Mouse (Mus musculus) activated CD4-positive, CD25-positive, alpha-beta regulatory T cell, adult 4 months (primary cell): Measurements from ENCODE around the gene Lpin1. TPM values are rescaled to one million over a fixed set of nuclear protein-coding genes. Genes with fewer than 3 reads are reported as not detected.

Experiments used
- ATAC-seq: one replicate; pipeline ENCODE4 v1.8.0; 2017
- polyA plus RNA-seq, 2 experiments: library from polyadenylated mRNA; unstranded; fragments of 100-300 nt; shearing (Covaris generic); gene quantifications; one replicate each; pipeline ENCODE4 v1.2.1; 2017

Gene Lpin1
- polyA plus RNA-seq, 2 experiments from 2014 or later: 10.9 to 12.0 TPM

DNA sequence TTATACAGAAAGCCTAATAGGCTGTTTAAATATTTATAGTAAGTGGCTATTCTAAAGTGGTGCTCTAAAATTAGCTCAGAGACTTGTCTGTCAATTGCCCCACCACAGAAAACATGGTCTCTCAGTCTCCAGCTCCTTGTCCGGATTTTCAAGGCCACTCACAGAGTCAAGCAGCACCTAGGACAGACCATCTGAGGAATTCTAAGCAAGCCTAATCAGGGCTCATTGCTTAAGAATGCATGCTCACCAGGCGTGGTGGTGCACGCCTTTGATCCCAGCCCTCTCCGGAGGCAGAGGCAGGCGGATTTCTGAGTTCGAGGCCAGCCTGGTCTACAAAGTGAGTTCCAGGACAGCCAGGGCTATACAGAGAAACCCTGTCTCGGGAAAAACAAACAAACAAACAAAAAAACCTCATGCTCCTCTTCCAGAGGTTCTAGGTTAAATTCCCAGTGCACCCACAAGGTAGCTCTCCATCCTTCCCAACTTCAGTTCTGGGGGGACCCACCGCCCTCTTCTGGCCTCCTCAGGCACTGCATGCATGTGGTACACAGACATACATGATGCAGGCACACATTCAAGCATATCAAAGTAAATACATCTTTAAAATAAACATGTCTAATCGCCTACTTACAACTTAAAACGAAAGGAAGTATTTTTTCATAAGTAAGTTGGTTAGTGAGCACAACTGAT, 40.2 kb downstream of the Lpin1 start:
- ATAC-seq: no peak

DNA sequence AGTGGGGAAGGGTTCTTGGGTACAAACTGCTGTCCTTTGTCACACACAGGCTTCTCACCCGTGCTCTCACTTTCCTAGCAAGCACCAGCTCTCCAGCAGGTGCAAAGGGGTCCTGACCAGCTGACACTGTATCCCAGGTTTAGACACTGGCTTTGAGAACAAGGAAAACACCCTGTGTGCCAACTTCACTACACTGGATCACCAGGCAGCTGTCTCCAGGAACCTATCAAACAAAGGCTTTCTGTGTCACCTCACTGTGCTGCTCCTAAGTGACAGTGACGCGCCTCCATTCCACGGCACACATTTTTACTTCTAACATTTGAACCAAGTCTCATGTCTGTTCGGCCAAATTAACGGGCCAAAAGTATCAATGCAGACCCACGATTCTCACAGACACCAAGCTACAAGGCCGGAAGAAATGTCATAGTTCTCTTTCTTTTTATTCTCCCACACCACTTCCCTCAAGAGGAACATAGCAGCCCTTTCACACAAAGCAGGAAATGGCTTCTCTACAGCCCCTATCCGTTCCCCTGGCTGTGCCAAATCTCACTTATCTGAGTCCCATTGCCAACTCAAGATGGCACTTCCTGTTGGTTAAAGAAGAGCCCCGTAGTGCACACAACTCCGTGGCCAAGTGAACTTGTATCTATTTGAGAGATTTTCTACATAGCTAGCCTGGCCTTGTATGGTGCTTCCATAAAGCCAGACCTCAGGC, 41.7 kb downstream of the Lpin1 start:
- ATAC-seq: peak; percentile 78

DNA sequence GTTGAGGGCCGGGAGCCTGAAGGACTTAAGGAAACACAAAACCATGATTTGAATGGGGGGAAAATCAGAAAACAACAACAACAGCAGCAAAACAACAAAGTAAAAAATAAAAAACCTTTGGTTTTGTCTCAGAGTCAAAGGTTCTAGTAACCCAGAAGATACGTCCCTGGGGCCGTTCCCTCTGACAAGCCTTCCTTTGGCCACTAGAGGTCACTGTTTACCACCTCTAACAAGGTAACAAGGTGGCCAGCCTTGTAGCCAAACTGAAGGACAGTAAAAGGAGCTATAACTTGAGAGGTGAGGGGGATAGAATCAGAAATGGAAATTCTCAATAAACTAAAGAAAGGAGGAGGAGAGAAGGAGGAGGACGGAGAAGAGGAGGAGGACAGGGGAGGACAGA, 42.3 kb downstream of the Lpin1 start:
- peak; percentile 73 for ATAC-seq

DNA sequence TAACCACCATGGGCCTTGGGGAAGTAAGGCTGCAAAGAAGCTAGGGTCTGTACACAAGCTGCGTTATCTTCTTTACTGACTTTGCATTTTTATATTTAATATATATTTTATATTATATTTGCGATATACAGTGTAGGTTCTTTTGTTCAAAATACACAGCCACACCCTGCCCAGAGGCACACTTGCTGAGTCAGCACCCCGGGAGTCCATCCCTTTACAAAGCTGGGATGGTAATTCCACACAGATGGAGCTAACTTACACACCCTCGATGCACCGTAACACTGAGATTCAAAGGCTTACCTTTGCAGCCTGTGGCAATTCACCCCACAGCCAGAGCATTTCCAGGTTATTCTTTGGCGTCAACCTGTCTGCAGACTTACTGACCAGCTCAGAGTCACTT, 42.7 kb downstream of the Lpin1 start:
- no peak for ATAC-seq

DNA sequence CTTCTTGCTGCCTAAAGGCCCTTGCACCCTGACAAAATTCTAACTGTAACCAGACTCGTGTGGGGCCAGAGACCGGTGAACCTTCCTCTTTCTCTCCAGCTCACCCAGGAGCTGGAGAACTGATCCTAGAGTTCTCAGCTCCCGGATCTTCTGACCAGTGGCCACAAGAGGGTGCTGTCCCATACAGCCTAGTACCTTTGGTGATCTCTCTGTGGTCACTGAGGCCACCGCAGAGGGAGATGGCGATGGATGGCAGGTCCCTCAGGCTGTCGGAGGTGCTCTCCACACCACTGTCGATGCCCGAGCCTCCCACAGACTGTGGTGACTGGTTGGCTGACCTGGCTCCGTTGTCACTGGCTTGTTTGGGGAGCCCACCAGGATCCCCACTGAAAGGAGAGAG, 47.3 kb downstream of the Lpin1 start:
- ATAC-seq: no peak

DNA sequence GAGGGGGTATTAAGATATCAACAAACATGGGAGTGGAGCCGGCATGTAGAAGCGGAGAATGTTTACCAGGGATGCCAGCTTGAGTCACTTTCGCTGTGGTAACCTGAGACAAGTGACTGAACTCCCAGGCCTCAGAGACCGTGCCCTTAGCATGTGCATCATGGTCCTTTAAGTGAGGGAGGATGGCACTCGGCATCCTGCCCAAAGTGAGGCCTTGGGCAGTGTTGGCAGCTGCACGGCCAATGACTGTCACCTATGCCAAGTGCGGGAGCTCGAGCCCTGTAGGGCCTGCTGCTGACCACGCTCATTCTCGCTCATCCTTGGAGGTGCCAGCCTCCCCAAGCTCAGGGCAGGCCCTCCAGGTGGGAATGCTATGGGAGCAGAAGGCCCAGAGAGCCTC, 48.1 kb downstream of the Lpin1 start:
- no peak for ATAC-seq

DNA sequence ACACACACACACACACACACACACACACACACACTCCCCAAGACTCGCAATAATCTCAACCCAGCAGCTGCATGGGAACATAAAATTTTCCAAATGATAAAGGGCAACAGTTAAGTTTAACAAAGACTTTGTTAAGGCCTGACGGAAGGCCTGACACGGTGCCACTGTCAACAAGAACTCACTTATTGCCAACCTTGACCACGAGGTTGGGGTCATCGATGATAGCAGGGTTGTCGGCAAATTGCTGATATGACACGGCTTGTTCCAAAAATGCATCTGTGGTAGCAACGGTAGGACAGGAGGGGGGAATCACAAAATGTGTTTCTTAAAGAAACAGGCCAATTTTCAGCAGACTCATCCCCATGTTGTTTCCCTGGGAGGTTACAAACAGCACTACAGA, 48.6 kb downstream of the Lpin1 start:
- no peak for ATAC-seq

DNA sequence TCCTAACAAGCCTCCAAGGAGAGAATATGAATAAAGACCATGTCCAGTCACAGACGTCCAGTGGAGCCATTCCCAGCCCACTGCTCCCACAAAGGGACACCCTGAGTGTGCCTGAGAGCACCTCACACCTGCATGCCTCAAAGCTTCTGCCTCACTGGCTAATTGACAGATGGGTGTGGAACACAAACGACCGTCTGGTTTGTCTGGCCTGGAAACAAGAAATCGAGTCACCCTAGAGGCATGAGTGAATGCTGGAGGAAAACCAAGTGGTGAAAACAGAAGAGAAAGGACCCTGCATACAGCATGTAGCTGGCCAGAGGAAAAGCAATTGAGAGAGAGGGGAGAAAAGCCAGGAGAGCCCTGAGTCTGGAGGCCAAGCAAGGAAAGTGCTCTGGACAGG, 53.5 kb downstream of the Lpin1 start:
- no peak for ATAC-seq

DNA sequence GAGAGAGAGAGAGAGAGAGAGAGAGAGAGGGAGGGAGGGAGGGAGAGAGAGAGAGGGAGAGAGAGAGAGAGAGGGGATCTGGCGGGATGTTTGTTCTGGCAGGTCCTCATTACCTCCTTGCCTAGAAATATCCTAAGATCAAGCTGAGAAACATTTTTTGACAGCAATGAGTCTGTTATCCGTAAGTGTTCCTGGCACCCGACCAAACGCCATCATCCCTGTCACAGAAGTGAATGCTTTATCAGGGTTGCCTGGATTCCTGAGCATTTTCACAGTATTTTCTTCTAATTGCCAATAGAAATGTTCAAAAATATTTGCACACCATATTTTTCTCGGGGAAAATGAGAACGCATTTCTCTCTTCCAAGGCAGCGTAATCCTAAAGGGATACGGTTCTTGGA, 56.6 kb downstream of the Lpin1 start:
- ATAC-seq: no peak

DNA sequence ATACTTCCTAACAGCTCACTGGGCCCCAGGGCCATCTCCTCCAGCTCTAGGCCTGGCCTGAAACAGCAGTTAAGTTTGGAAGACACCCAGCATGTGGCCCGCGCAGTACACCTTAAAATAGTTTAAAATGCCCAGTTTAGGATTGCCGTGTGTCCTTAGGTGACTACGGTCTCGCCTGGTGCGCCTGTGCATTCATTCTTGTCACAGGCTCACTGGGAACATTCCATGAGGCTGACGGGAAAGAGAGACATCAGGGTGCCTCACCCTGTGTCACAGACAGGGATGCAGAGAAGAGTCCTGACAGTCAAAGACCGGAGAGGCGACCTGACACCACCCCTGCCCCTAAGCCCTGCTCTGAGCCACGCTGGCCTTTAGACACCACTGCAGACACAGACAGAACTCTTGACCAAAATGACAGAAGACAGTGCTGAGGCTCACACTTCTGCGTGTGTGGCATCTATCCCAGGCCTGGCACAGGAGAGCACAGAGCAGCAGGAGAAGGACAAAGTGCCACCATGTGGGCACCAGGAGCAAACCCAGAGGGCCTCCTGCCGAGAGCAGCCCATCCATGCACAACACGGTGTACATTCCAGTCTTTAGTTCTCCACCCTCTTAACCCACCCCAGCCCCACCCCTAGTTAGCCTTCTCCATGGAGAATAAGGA, 58.5 kb downstream of the Lpin1 start:
- no peak for ATAC-seq

DNA sequence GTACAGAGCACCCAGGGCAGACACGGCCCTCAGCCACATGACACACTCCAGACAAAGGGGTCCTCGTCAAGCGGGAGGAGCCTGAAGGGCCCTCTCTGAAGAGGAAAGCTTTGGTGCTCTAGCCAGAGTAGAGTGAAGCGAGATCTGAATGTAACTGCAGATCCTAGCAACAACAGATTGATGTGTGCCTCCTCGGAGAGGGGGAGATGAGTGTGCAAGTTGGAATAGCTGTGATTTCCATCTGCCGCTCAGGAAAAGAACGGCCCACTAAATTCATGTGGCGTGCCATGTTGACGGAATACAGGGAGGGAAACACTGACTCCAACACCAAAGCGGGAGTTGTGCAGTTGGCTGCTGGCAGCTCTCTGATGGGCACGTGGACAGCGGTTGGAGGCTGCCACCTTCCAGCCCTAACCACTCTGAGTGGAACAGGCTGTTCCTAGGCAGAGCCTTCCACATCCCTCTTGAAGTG, 59.7 kb downstream of the Lpin1 start:
- ATAC-seq: no peak

DNA sequence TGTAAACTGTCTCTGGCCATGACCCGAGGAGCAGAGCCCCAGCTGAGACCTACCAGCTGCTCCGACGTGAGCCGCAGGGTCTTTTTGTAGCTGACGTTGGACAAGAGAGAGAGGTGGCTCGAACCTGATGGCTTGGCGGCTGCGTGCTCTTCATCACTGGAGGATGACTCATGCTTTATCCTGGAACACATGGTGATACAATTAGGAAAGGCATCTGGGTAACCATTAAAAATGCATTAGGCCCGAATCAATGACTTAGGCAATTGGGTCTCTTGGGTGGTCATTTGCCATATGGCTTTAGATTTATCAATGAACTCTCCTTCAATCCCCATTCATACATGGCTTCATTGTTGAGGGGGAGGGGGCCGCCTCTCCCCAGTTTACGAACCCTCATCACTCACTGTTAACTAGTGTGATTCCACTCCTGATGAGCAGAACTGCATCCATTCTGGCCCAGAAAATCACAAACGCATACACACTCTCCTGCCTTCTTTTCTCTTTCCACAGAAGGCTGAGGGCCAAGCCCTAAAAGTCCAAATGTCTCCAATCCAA, 61.9 kb downstream of the Lpin1 start:
- ATAC-seq: no peak

DNA sequence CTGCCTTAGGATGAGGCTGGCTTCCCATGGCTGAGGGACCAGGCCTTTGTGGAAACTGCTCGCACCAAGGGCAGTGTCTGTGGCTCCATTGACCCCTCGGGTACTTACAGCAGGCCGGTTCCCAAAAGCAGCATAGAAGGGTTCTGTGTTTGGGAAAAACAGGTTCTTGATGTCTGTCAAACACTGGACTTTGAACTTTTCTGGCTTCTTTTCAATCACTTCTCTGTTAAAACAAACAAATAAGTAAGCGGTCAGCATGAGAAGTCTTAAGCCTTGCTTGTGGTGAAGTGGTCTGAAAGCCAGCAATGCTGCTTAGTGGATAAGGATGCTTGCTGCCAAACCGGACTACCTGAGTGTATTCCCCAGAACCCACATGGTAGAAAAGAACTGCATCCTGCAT, 69.2 kb downstream of the Lpin1 start:
- ATAC-seq: no peak

DNA sequence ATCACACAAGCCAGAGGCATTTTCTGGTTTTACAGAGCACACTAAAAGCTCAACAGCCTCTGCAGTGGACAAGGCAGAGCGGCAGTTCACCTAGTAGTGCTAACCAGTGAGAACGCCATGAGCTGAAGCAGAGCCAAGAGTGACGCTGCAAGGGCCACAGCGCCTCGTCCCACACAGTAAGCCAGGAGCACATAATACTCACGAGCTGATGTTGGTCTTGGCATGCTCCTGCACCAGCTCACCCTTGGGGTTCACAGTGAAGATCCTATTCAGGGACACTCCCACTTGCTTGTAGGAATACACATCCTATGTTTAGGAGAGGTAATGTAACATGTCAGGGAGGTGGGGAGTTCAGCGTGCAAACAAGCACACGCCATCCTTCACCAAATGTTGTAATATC, 70.1 kb downstream of the Lpin1 start:
- no peak for ATAC-seq

DNA sequence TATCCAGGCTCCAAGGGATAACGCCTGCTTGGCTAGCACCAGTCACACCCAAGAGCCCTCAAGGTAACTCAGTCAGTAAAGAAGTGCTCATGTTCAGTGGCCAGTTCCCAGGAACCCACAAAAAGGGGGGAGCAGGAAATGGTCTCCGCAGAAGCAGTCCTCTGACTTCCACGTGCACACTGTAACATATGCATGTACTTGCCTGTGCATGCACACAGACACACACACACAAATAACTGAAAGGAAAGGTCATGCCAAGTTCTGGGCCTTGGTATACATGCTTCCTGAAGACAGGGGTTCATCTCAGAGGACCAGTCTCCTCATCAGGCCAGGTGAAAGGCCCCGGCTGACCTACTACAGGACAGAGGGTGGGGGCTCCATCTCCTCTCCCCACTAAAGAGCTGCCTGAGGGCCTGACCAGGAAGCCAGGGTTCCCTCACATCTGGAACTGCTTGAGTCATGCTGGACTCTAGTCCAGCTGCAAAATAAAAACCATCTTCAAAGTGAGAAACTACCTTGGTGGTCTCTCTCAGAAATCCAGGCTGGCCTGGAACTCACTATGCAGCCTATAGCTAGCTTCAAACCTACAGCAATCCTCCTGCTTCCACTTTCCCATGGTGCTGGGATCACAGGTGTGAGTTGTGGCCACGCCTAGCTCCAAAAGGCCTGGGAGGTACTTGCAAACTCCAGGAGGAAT, 70.7 kb downstream of the Lpin1 start:
- ATAC-seq: no peak

DNA sequence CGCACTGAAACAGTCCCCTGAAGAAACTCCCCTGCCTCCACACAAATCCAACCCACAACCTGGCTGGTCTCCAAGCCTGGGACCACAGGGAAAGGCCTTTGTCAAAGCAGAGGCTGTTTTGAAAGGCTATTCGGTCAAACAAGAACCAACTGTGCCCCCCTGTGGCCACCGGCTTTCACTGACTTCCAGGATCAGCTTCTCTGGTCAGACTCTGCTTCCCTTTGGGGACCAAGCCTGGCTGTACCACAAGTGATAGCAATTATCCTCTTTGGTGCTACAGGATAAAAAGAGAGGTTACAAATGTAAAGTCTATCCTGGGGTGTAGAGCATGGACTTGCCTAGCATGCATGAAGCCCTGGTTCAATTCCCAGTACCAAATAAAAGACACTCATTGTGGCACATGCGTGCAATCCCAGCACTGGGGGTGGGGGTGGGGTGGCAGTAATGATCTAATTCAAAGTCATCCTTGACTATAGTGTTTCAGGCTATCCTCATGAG, 77.4 kb downstream of the Lpin1 start:
- no peak for ATAC-seq

DNA sequence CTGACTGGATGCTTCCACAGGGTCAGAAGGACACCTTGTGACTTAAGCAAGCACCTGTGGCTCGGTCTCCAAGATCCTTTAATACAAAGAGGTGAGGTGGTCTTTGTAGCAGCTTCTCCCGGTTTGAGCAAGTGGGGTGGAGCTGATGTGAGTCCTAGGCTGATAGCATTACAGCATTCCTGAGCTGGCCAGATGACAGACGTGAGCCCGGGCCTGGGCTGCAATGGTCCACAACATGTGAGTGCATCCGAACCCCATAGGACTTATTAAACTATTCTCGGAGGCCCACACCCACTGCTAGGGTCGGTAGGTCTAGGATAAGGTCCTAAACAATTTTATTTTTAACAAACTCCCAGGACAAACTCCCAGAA, 77.9 kb downstream of the Lpin1 start:
- peak; percentile 2 for ATAC-seq

DNA sequence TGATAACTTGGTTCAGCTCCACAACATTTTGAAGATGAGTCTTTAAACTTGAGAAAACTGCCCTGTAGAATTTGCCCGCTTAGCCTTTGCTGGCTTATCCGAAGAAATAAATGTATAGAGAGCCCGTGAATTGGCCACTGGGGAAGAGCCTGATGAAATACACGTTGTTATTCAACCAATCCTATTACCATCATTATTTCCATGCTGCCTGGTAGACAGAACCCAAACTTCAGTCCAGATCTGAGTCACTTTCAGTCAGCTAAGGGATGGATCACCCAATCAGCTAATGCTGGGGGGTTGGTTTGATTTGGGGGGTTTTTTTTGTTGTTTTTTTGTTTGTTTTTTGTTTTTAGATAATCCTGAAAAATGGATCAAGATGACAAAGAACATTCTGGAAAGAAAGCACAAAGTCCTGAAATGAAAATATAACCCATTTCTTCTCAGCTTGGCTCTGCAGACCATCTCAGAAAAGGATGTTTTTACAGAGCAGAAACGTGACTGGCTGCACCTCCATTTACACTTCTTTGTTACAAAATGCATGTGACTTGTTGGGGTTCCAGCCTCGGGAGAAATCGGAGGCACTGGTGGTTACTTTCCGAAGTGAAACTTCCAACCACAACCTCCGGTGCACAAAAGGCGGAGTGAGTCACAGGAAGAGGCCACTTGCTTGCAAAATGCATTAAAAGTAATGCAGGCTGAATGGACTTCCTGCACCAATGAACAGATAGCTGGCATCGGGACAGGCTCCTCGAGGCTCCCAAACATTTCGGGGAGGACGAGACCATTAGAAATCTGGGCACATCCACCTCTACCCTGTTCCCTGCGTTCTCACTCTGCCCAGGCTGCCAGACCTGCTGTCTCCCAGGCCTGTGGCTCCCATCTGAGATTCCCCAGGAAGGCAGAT, 78.6 kb downstream of the Lpin1 start:
- peak; percentile 88 for ATAC-seq

DNA sequence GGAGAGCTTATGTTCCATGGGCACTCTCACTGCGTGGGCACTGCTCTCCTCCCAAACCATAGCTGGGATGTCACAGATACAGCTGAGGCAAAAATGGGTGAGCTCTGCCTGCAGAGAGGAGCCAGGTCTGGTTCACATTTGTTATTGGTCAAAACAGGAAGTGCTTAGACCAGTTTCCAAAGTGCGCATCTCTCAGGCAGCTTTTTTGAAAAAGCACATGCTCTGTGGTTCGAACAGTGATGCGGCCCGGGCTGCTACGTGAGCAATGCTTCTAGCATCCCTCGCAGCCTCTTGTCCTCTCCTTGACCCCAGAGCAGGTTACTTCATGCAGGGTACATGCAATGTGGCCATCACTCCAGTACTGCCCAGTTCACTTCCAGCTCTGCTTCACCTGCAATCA, 82.1 kb downstream of the Lpin1 start:
- ATAC-seq: no peak

DNA sequence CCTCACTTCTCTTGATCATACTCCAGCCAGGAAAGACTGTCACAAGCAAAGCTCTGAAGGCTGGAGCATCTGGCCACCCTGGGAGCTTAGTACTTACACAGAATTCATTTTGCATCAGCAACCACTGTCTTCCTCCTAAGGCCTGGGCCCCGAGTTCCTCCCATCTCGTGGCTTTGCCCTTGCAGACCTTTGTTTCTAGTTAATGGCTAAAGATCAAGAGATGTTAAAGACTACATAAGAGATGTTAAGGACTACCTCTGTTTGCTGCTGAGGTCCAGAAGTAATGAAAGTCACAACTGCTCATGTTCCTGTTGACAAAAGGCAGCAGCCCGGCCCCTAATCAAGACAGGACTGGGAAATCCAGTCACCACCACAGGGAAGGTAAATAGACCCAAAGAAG, 82.8 kb downstream of the Lpin1 start:
- ATAC-seq: no peak

DNA sequence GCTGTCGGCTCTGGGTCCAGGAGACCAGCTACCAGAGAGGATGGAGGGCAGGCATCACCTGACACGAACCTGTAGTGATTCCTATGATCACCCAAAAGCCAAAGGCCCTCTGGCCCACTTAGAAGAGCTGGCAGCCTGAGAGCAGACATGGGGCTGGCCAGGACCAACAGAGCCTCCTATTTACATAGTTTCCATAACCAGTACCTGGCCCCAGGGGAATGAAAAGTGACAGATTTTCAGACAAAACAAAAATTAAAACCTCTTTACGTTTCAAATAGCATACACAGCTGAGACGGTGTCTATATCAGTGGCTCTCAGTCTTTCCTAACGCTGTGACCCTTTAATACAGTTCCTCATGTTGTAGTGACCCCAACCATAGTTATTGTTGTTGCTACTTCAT, 83.9 kb downstream of the Lpin1 start:
- ATAC-seq: no peak

DNA sequence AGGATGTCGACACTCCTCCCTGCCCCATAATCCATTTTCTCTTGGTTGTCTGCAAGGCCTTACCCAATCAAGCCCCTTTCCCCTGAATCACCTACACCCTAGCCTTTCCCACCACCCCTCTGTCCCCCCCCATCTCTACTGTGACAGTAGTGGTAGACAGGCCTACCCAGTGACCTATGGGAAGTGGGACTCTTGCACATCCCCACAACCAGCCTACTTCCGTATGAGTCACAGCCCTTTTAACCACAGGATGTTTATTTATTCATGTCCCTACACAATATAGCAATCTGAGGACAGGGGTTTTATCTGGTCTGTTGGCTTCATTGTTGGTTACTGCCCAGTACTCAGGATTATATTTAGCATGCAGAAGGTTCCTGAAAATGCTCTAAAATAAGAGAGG, 84.6 kb downstream of the Lpin1 start:
- peak; percentile 86 for ATAC-seq
